Mouse (Mus musculus): Measurements from ENCODE around the gene Cbarp. TPM values are rescaled to one million over a fixed set of nuclear protein-coding genes. Genes with fewer than 3 reads are reported as not detected.

The Cbarp gene
- polyA plus RNA-seq, 1 experiment from 2014 or later, result 5.1 TPM

GRCm38 (mm10) chr10:80129846-80130245 is 10.8 kb downstream of the Cbarp start:
- Histone ChIP-seq H3K4me2 (replicated peaks) (no peak overlapping the region), H3K27ac (peak overlapping the region; percentile 51), H3K27me3 (replicated peaks) (no peaks in the 10 kb centered on the region), H3K4me3 (replicated peaks) (no peak overlapping the region), H3K36me3 (peaks cover 61% of the 10 kb centered on the region), H3K4me1 (replicated peaks) (peaks cover 30% of the 10 kb centered on the region), H3K9me3 (no peaks in the 10 kb centered on the region), H3K9ac (no peak overlapping the region)
- ATAC-seq, result peak; percentile 23
- 82% methylated on average over 9 of the region's 9 CpGs for WGBS

GRCm38 (mm10) chr10:80127920-80128319 is 12.7 kb downstream of the Cbarp start:
- peaks cover 26% of the 10 kb centered on the region for H3K4me1 ChIP-seq (replicated peaks)
- H3K36me3 ChIP-seq, result peaks cover 62% of the 10 kb centered on the region
- no peaks in the 10 kb centered on the region for H3K27me3 ChIP-seq (replicated peaks)
- no peak overlapping the region for H3K4me2 ChIP-seq (replicated peaks)
- no peak overlapping the region for H3K27ac ChIP-seq
- H3K9me3 ChIP-seq, result no peaks in the 10 kb centered on the region
- ATAC-seq, result no peak
- no peak overlapping the region for H3K9ac ChIP-seq
- H3K4me3 ChIP-seq (replicated peaks), result no peak overlapping the region
- 97% methylated on average over 8 of the region's 8 CpGs for WGBS

- no peak overlapping the region for H3K27ac ChIP-seq
- H3K9me3 ChIP-seq, result no peaks in the 10 kb centered on the region
- H3K36me3 ChIP-seq, result peaks cover 52% of the 10 kb centered on the region
- no peak overlapping the region for H3K9ac ChIP-seq
- peaks cover 6% of the 10 kb centered on the region; the same call in 1 of the 2 replicates for H3K4me1 ChIP-seq (replicated peaks)
- ATAC-seq, result 0 out of 2 replicates have a peak, but pooled peaks have one; percentile 19
- no peak overlapping the region for H3K4me3 ChIP-seq (replicated peaks)
- WGBS, result 83% methylated on average over 9 of the region's 9 CpGs
- H3K27me3 ChIP-seq (replicated peaks), result no peaks in the 10 kb centered on the region
- no peak overlapping the region for H3K4me2 ChIP-seq (replicated peaks)
These were observed 16.6 kb downstream of the Cbarp start for GRCm38 (mm10) chr10:80123932-80124562.

GRCm38 (mm10) chr10:80121639-80122038 is 19.0 kb downstream of the Cbarp start:
- WGBS, result 87% methylated on average over 2 of the region's 2 CpGs
- Histone ChIP-seq H3K9ac (no peak overlapping the region), H3K4me3 (replicated peaks) (no peak overlapping the region), H3K4me2 (replicated peaks) (no peak overlapping the region), H3K36me3 (peaks cover 37% of the 10 kb centered on the region), H3K27me3 (replicated peaks) (no peaks in the 10 kb centered on the region), H3K27ac (no peak overlapping the region), H3K4me1 (replicated peaks) (peaks cover 27% of the 10 kb centered on the region), H3K9me3 (no peaks in the 10 kb centered on the region)
- ATAC-seq, result no peak

- ATAC-seq, result no peak
- 79% methylated on average over 2 of the region's 2 CpGs for WGBS
- H3K36me3 ChIP-seq, result peaks cover 26% of the 10 kb centered on the region
These were observed 20.5 kb downstream of the Cbarp start for GRCm38 (mm10) chr10:80120146-80120545.

GRCm38 (mm10) chr10:80118552-80118951 is 22.1 kb downstream of the Cbarp start:
- WGBS, result 67% methylated on average over 6 of the region's 6 CpGs
- ATAC-seq, result no peak
- peaks cover 37% of the 10 kb centered on the region for H3K4me1 ChIP-seq (replicated peaks)
- H3K27ac ChIP-seq, result 0 out of 2 replicates have a peak overlapping the region, but pooled peaks have one; percentile 15
- H3K9me3 ChIP-seq, result no peaks in the 10 kb centered on the region
- no peaks in the 10 kb centered on the region for H3K27me3 ChIP-seq (replicated peaks)
- peaks cover 22% of the 10 kb centered on the region for H3K36me3 ChIP-seq
- H3K9ac ChIP-seq, result peak overlapping the region; percentile 95; the same call in 1 of the 2 replicates
- peak overlapping the region; percentile 93 for H3K4me2 ChIP-seq (replicated peaks)
- peak overlapping the region; percentile 90 for H3K4me3 ChIP-seq (replicated peaks)

More at GRCm38 (mm10) chr10:80120146-80120545, 20.5 kb downstream of the Cbarp start:
- H3K27me3 ChIP-seq (replicated peaks), result no peaks in the 10 kb centered on the region
- no peak overlapping the region for H3K27ac ChIP-seq
- no peaks in the 10 kb centered on the region for H3K9me3 ChIP-seq
- H3K4me3 ChIP-seq (replicated peaks), result no peak overlapping the region
- H3K4me2 ChIP-seq (replicated peaks), result no peak overlapping the region
- H3K4me1 ChIP-seq (replicated peaks), result peaks cover 27% of the 10 kb centered on the region
- 0 out of 2 replicates have a peak overlapping the region, but pooled peaks have one; percentile 23 for H3K9ac ChIP-seq

- peaks cover 22% of the 10 kb centered on the region for H3K36me3 ChIP-seq
- WGBS, result 25% methylated on average over 1 of the region's 1 CpGs
- no peak for ATAC-seq
- peak overlapping the region; percentile 93 for H3K4me2 ChIP-seq (replicated peaks)
- H3K4me1 ChIP-seq (replicated peaks), result peaks cover 37% of the 10 kb centered on the region
- peak overlapping the region; percentile 90 for H3K4me3 ChIP-seq (replicated peaks)
- H3K27me3 ChIP-seq (replicated peaks), result no peaks in the 10 kb centered on the region
- H3K9me3 ChIP-seq, result no peaks in the 10 kb centered on the region
- no peak overlapping the region for H3K27ac ChIP-seq
- peak overlapping the region; percentile 95 for H3K9ac ChIP-seq
These were observed 22.9 kb downstream of the Cbarp start for GRCm38 (mm10) chr10:80117736-80118135.

GRCm38 (mm10) chr10:80116927-80117691 is 23.5 kb downstream of the Cbarp start:
- Histone ChIP-seq H3K9ac (peak overlapping the region; percentile 95), H3K4me3 (replicated peaks) (peak overlapping the region; percentile 90), H3K36me3 (peaks cover 22% of the 10 kb centered on the region), H3K4me2 (replicated peaks) (peak overlapping the region; percentile 93), H3K4me1 (replicated peaks) (peaks cover 37% of the 10 kb centered on the region), H3K9me3 (no peaks in the 10 kb centered on the region), H3K27ac (no peak overlapping the region), H3K27me3 (replicated peaks) (no peaks in the 10 kb centered on the region)
- 3% methylated on average over 30 of the region's 30 CpGs for WGBS
- no peak for ATAC-seq

GRCm38 (mm10) chr10:80116563-80116926 is 24.1 kb downstream of the Cbarp start:
- Histone ChIP-seq H3K4me3 (replicated peaks) (peak overlapping the region; percentile 90), H3K4me2 (replicated peaks) (peak overlapping the region; percentile 93), H3K27ac (0 out of 2 replicates have a peak overlapping the region, but pooled peaks have one; percentile 83), H3K9ac (peak overlapping the region; percentile 95), H3K4me1 (replicated peaks) (peaks cover 37% of the 10 kb centered on the region), H3K36me3 (peaks cover 19% of the 10 kb centered on the region), H3K9me3 (no peaks in the 10 kb centered on the region), H3K27me3 (replicated peaks) (no peaks in the 10 kb centered on the region)
- no peak for ATAC-seq
- under 1% methylated on average over 27 of the region's 27 CpGs for WGBS

- WGBS, result under 1% methylated on average over 63 of the region's 63 CpGs
- H3K4me1 ChIP-seq (replicated peaks), result peaks cover 37% of the 10 kb centered on the region
- no peak for ATAC-seq
These were observed 24.7 kb downstream of the Cbarp start for GRCm38 (mm10) chr10:80115944-80116335.

GRCm38 (mm10) chr10:80115290-80115943 is 25.2 kb downstream of the Cbarp start, which contains the start of gene Stk11:
Gene Stk11 (plus strand): TSS chr10:80115803.
- Histone ChIP-seq H3K9me3 (no peaks in the 10 kb centered on the region), H3K27me3 (replicated peaks) (no peaks in the 10 kb centered on the region), H3K36me3 (peaks cover 11% of the 10 kb centered on the region), H3K4me1 (replicated peaks) (peaks cover 37% of the 10 kb centered on the region), H3K4me3 (replicated peaks) (peak within 1 kb of the TSS; percentile 90), H3K4me2 (replicated peaks) (peak within 1 kb of the TSS; percentile 93), H3K9ac (peak within 1 kb of the TSS; percentile 95), H3K27ac (peak within 1 kb of the TSS; percentile 85)
- peak; percentile 98 for ATAC-seq
- WGBS, result under 1% methylated on average over 70 of the region's 70 CpGs

More at GRCm38 (mm10) chr10:80115944-80116335, 24.7 kb downstream of the Cbarp start:
- Histone ChIP-seq H3K9ac (peak overlapping the region; percentile 95), H3K27ac (peak overlapping the region; percentile 83), H3K9me3 (no peaks in the 10 kb centered on the region), H3K4me2 (replicated peaks) (peak overlapping the region; percentile 93), H3K27me3 (replicated peaks) (no peaks in the 10 kb centered on the region), H3K4me3 (replicated peaks) (peak overlapping the region; percentile 90), H3K36me3 (peaks cover 16% of the 10 kb centered on the region)

Data from intestine, embryonic 15.5 days (tissue).